Mouse (Mus musculus): ENCODE results near the gene Pofut2. TPM values are rescaled to one million over a fixed set of nuclear protein-coding genes. Genes with fewer than 3 reads are reported as not detected.
A peak's percentile ranks its signal among the peaks of the same experiment; 100 is the strongest.
"Not testable (repeated sequence)": the region's sequence is repeated elsewhere in the genome, so short reads cannot be mapped to it uniquely, and the experiment has no call there.

Gene Pofut2
- polyA plus RNA-seq, 1 experiment: 8.4 TPM

- WGBS: 48% methylated on average over 8 of the region's 8 CpGs
- Histone ChIP-seq H3K27ac (ENCODE audit: control insufficient read depth, insufficient read depth, low read depth, low read length, poor library complexity) (no peak overlapping the region), H3K4me3 (replicated peaks; ENCODE audit: control insufficient read depth, low read depth, low read length) (no peak overlapping the region), H3K4me1 (ENCODE audit: control insufficient read depth, insufficient read depth, low read length) (0 out of 2 replicates have a peak, but pooled peaks cover 2% of the 10 kb centered on the region)
- TF ChIP-seq CTCF (IDR thresholded peaks at IDR 0.05; ENCODE audit: control insufficient read depth, insufficient read depth, low read length): no peak
- TF ChIP-seq POLR2A (IDR thresholded peaks at IDR 0.05; ENCODE audit: borderline replicate concordance, control insufficient read depth, low read depth, low read length): no peak
Measured at GRCm38 (mm10) chr10:77266281-77266680, 7.3 kb downstream of the Pofut2 start.

GRCm38 (mm10) chr10:77267027-77267426 is 8.0 kb downstream of the Pofut2 start:
- 0 out of 2 replicates have a peak, but pooled peaks cover 2% of the 10 kb centered on the region for H3K4me1 ChIP-seq (ENCODE audit: control insufficient read depth, insufficient read depth, low read length)
- no peak overlapping the region for H3K27ac ChIP-seq (ENCODE audit: control insufficient read depth, insufficient read depth, low read depth, low read length, poor library complexity)
- TF ChIP-seq CTCF (IDR thresholded peaks at IDR 0.05; ENCODE audit: control insufficient read depth, insufficient read depth, low read length) (no peak), POLR2A (IDR thresholded peaks at IDR 0.05; ENCODE audit: borderline replicate concordance, control insufficient read depth, low read depth, low read length) (peak; percentile 14; the same call in 1 of the 2 replicates)

GRCm38 (mm10) chr10:77269129-77269528 is 10.1 kb downstream of the Pofut2 start:
- no peak overlapping the region for H3K4me3 ChIP-seq (replicated peaks; ENCODE audit: control insufficient read depth, low read depth, low read length)
- H3K27ac ChIP-seq (ENCODE audit: control insufficient read depth, insufficient read depth, low read depth, low read length, poor library complexity): no peak overlapping the region
- no peak for TF ChIP-seq CTCF (IDR thresholded peaks at IDR 0.05; ENCODE audit: control insufficient read depth, insufficient read depth, low read length)
- no peak for TF ChIP-seq POLR2A (IDR thresholded peaks at IDR 0.05; ENCODE audit: borderline replicate concordance, control insufficient read depth, low read depth, low read length)
- 77% methylated on average over 7 of the region's 7 CpGs for WGBS
- 0 out of 2 replicates have a peak, but pooled peaks cover 2% of the 10 kb centered on the region for H3K4me1 ChIP-seq (ENCODE audit: control insufficient read depth, insufficient read depth, low read length)

More at GRCm38 (mm10) chr10:77267027-77267426, 8.0 kb downstream of the Pofut2 start:
- WGBS: 72% methylated on average over 14 of the region's 14 CpGs
- no peak overlapping the region for H3K4me3 ChIP-seq (replicated peaks; ENCODE audit: control insufficient read depth, low read depth, low read length)

GRCm38 (mm10) chr10:77272980-77273730 is 14.1 kb downstream of the Pofut2 start:
- H3K4me1 ChIP-seq (ENCODE audit: control insufficient read depth, insufficient read depth, low read length): no peaks in the 10 kb centered on the region
- no peak overlapping the region for H3K4me3 ChIP-seq (replicated peaks; ENCODE audit: control insufficient read depth, low read depth, low read length)
- 38% methylated on average over 11 of the region's 11 CpGs for WGBS
- H3K27ac ChIP-seq (ENCODE audit: control insufficient read depth, insufficient read depth, low read depth, low read length, poor library complexity): no peak overlapping the region
- TF ChIP-seq POLR2A (IDR thresholded peaks at IDR 0.05; ENCODE audit: borderline replicate concordance, control insufficient read depth, low read depth, low read length) (no peak), CTCF (IDR thresholded peaks at IDR 0.05; ENCODE audit: control insufficient read depth, insufficient read depth, low read length) (no peak)

GRCm38 (mm10) chr10:77273798-77274197 is 14.8 kb downstream of the Pofut2 start:
- Histone ChIP-seq H3K4me1 (ENCODE audit: control insufficient read depth, insufficient read depth, low read length) (no peaks in the 10 kb centered on the region), H3K4me3 (replicated peaks; ENCODE audit: control insufficient read depth, low read depth, low read length) (no peak overlapping the region), H3K27ac (ENCODE audit: control insufficient read depth, insufficient read depth, low read depth, low read length, poor library complexity) (no peak overlapping the region)
- TF ChIP-seq CTCF (IDR thresholded peaks at IDR 0.05; ENCODE audit: control insufficient read depth, insufficient read depth, low read length): no peak
- no peak for TF ChIP-seq POLR2A (IDR thresholded peaks at IDR 0.05; ENCODE audit: borderline replicate concordance, control insufficient read depth, low read depth, low read length)

- not testable (repeated sequence) for H3K4me1 ChIP-seq (ENCODE audit: control insufficient read depth, insufficient read depth, low read length); H3K4me3 ChIP-seq (replicated peaks; ENCODE audit: control insufficient read depth, low read depth, low read length); H3K27ac ChIP-seq (ENCODE audit: control insufficient read depth, insufficient read depth, low read depth, low read length, poor library complexity)
- 64% methylated on average over 1 of the region's 1 CpGs for WGBS
Measured at GRCm38 (mm10) chr10:77282085-77282484, 23.1 kb downstream of the Pofut2 start.

GRCm38 (mm10) chr10:77282822-77283221 is 23.8 kb downstream of the Pofut2 start:
- no peak overlapping the region for H3K27ac ChIP-seq (ENCODE audit: control insufficient read depth, insufficient read depth, low read depth, low read length, poor library complexity)
- H3K4me1 ChIP-seq (ENCODE audit: control insufficient read depth, insufficient read depth, low read length): no peaks in the 10 kb centered on the region
- TF ChIP-seq POLR2A (IDR thresholded peaks at IDR 0.05; ENCODE audit: borderline replicate concordance, control insufficient read depth, low read depth, low read length): no peak
- TF ChIP-seq CTCF (IDR thresholded peaks at IDR 0.05; ENCODE audit: control insufficient read depth, insufficient read depth, low read length): peak; percentile 98
- WGBS: 8% methylated on average over 6 of the region's 6 CpGs
- no peak overlapping the region for H3K4me3 ChIP-seq (replicated peaks; ENCODE audit: control insufficient read depth, low read depth, low read length)

- TF ChIP-seq POLR2A (IDR thresholded peaks at IDR 0.05; ENCODE audit: borderline replicate concordance, control insufficient read depth, low read depth, low read length): no peak
Measured at GRCm38 (mm10) chr10:77284832-77285231, 25.8 kb downstream of the Pofut2 start.

GRCm38 (mm10) chr10:77287626-77288025 is 28.6 kb downstream of the Pofut2 start:
- no peak overlapping the region for H3K27ac ChIP-seq (ENCODE audit: control insufficient read depth, insufficient read depth, low read depth, low read length, poor library complexity)
- TF ChIP-seq CTCF (IDR thresholded peaks at IDR 0.05; ENCODE audit: control insufficient read depth, insufficient read depth, low read length) (no peak), POLR2A (IDR thresholded peaks at IDR 0.05; ENCODE audit: borderline replicate concordance, control insufficient read depth, low read depth, low read length) (no peak)
- WGBS: 82% methylated on average over 8 of the region's 8 CpGs
- no peak overlapping the region for H3K4me3 ChIP-seq (replicated peaks; ENCODE audit: control insufficient read depth, low read depth, low read length)
- no peaks in the 10 kb centered on the region for H3K4me1 ChIP-seq (ENCODE audit: control insufficient read depth, insufficient read depth, low read length)

More at GRCm38 (mm10) chr10:77284832-77285231, 25.8 kb downstream of the Pofut2 start:
- WGBS: 84% methylated on average over 6 of the region's 6 CpGs
- Histone ChIP-seq H3K4me1 (ENCODE audit: control insufficient read depth, insufficient read depth, low read length) (no peaks in the 10 kb centered on the region), H3K4me3 (replicated peaks; ENCODE audit: control insufficient read depth, low read depth, low read length) (no peak overlapping the region), H3K27ac (ENCODE audit: control insufficient read depth, insufficient read depth, low read depth, low read length, poor library complexity) (no peak overlapping the region)

Data from bone marrow, adult 2 months (tissue).